Mouse (Mus musculus) erythroblast, adult 5-6 weeks (primary cell): ENCODE results near the gene Ttll8. TPM values are rescaled to one million over a fixed set of nuclear protein-coding genes. Genes with fewer than 3 reads are reported as not detected.

Source experiments
- ATAC-seq: replicated peaks from 2 replicates; pipeline ENCODE4 v1.8.0; 2016; ENCODE audit warnings: moderate number of reproducible peaks, mild to moderate bottlenecking, moderate TSS enrichment, inconsistent platforms; ENCODE audit not compliant: poor library complexity, low FRiP score, severe bottlenecking
- total RNA-seq, 2 experiments: library from RNA; stranded (forward) in 1 of 2; stranded (reverse) in 1 of 2; fragments of 150-400 nt in 1 of 2; fragments of 200-764, 138-1000 nt in 1 of 2; gene quantifications; 2 replicates each; pipeline versions ENCODE4 v1.2.3 to v1.2.4; 2015 to 2017; ENCODE audit warnings: low replicate concordance in 2 of 2

The Ttll8 gene
- total RNA-seq, 2 experiments from 2014 or later: not detected

DNA sequence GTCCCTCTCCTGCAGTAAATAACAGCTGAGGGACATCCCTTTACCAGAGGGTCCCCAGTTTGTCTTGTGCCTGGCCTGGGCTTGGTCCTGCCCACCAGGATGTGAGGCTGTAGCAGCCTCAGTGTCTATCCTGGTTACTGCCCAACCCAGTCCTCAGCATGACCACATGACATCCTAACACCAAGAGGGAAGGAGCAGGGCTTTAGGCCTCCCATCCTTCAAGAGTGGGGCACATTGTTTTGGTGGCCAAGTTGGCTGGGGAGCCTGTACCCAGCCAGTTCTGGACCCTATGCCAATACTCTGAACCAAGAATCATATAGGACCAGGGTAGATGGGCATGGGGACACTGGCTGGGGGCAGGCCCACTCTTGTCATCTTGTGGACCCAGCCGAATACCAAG lies 105.6 kb downstream of the Ttll8 start:
- no peak for ATAC-seq

DNA sequence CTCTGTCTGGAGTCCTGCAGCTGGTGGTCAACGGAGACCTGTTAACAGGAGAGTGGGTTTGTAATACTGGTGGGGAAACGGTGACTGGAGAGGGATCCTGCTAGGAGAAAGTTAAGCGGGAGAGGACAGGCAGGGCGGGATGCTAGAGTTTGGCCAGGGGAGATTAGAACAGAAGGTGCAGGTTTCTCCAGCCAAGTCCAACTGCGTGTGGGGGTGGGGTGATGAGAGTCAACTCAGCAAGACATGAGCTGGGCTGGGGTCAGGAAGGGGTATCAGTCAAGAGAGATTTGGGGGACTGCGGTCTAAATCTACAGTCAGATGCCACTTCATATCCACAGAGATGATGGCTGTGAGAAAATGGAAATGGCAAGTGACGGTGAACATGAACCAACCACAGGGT lies 109.3 kb downstream of the Ttll8 start:
- no peak for ATAC-seq

DNA sequence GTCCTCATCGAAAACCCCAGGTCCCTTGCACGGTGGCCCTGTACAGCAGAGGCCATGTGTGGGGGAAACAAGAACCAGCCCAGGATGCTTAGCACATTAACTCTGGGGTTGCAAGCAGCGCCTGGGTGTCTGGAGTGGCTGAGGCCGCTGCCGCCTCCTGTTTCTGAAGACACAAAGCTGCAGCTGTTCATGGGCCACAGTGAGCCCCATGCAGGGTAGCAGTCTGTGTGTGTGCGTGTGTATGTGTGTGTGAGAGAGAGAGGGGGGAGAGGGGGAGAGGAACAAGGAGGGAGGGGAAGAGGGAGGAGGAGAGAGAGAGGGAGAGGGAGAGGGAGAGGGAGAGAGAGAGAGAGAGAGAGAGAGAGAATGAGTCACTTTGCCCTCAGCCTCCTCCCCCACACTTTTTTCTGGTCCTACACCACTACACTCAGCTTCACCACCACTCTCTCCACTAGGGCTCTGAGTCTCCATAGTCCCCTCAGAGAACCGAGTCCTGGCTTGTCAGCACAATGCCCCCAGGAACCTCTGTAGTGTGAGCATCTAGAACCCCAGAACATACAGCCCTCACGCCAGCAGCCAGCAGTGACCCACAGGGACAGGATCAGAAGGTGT lies 110.6 kb downstream of the Ttll8 start:
- ATAC-seq: no peak

DNA sequence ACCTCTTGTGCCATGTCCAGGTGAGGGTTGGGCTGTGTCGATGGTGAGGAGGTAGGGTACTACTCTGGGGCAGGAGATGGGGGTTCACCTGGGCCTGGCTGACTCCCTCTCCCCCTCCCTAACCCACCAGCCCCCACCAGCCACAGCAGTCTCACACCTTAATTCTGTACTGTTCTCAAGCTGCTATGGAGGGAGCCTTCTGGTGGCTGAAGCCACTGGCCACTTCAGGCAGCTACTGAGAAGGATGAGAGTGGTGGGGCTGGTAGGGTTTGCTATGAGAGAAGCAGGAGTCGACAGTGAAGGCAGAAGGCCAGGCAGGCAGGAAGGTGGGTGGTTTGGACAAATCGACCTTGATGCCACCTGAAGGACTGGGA lies 111.9 kb downstream of the Ttll8 start:
- ATAC-seq: no peak

DNA sequence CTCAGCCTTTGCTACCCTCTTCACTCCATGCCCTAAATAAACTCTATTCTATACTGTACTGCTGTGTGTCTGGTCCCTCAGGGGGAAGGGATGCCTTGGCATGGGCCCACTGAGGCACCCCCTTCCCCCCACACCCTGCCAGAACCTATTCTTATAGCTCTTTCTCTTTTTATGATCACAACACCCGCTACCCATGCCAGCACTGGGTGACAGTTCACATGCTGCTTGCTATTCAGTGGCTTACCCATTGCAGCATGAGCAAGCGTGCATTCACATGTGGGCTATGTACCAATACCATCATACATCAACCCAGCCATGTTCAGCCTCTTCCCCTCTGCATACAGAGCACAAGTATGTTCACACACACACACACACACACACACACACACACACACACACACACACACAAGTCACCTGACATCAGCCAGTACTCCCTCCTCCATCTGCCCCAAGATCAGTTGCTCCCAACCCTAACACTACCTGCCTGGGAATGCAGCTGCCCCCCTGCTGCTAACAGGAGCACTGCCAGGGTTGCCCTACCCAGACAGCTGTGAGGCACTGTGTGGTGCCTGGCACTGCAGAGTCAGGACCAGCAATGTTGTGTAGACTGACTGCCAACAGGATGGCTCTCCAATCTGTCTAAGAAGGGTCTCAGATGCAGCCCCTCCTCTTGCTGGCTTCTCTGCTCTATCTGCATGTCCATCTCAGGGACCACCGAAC lies 112.5 kb downstream of the Ttll8 start:
- ATAC-seq: no peak

DNA sequence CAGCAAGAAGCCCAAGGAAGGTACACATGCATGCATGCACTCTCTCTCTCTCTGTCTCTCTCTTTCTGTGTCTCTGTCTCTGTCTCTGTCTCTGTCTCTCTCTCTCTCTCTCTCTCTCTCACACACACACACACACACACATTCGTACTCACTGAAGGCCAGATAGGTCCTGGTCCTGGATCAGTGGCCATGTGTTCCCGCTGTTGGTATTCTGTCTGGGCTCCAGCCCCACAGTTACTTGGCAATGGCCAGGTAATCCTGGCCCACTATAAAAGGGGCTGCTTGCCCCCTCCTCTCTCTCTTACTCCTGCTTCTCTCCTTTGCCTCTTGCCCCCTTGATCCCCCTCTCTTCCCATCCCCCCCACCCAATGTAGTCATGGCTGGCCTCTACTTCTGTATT lies 113.1 kb downstream of the Ttll8 start:
- ATAC-seq: no peak

Other genes starting within 250 kb of the Ttll8 start
- 11.1 and 13.0 TPM in 2 replicates for gene Brd1, start 220.2 kb downstream of the Ttll8 start, total RNA-seq (2015; ENCODE audit: low replicate concordance)
- 38.5 and 39.0 TPM in 2 replicates for gene Brd1, start 220.2 kb downstream of the Ttll8 start, total RNA-seq (2017; ENCODE audit: low replicate concordance)
- gene Zbed4, start 202.8 kb downstream of the Ttll8 start, total RNA-seq (2015; ENCODE audit: low replicate concordance): 14.8 and 30.1 TPM in 2 replicates
- 26.3 and 29.1 TPM in 2 replicates for gene Zbed4, start 202.8 kb downstream of the Ttll8 start, total RNA-seq (2017; ENCODE audit: low replicate concordance)
- 3.7 and 7.7 TPM in 2 replicates for gene Alg12, start 135.1 kb downstream of the Ttll8 start, total RNA-seq (2015; ENCODE audit: low replicate concordance)
- 0.42 and 0.94 TPM in 2 replicates for gene Alg12, start 135.1 kb downstream of the Ttll8 start, total RNA-seq (2017; ENCODE audit: low replicate concordance)
- 9.8 and 16.7 TPM in 2 replicates for gene Creld2, start 134.8 kb downstream of the Ttll8 start, total RNA-seq (2015; ENCODE audit: low replicate concordance)
- 15.5 and 17.6 TPM in 2 replicates for gene Creld2, start 134.8 kb downstream of the Ttll8 start, total RNA-seq (2017; ENCODE audit: low replicate concordance)
- 1.5 and 3.1 TPM in 2 replicates for gene Pim3, start 92.2 kb downstream of the Ttll8 start, total RNA-seq (2015; ENCODE audit: low replicate concordance)
- gene Pim3, start 92.2 kb downstream of the Ttll8 start, total RNA-seq (2017; ENCODE audit: low replicate concordance): 0.51 and 0.84 TPM in 2 replicates
- gene Mlc1, start 24.6 kb upstream of the Ttll8 start, total RNA-seq (2015; ENCODE audit: low replicate concordance): not detected in 2 replicates
- gene Mlc1, start 24.6 kb upstream of the Ttll8 start, total RNA-seq (2017; ENCODE audit: low replicate concordance): not detected in 2 replicates
- gene Mov10l1, start 28.5 kb upstream of the Ttll8 start, total RNA-seq (2015; ENCODE audit: low replicate concordance): not detected in 2 replicates
- not detected in 2 replicates for gene Mov10l1, start 28.5 kb upstream of the Ttll8 start, total RNA-seq (2017; ENCODE audit: low replicate concordance)
- not detected in 2 replicates for gene Panx2, start 105.3 kb upstream of the Ttll8 start, total RNA-seq (2015; ENCODE audit: low replicate concordance)
- not detected in 2 replicates for gene Panx2, start 105.3 kb upstream of the Ttll8 start, total RNA-seq (2017; ENCODE audit: low replicate concordance)
- 2.7 and 11.9 TPM in 2 replicates for gene Trabd, start 120.7 kb upstream of the Ttll8 start, total RNA-seq (2015; ENCODE audit: low replicate concordance)
- gene Trabd, start 120.7 kb upstream of the Ttll8 start, total RNA-seq (2017; ENCODE audit: low replicate concordance): 6.3 and 8.3 TPM in 2 replicates
- 3.8 and 8.8 TPM in 2 replicates for gene Selenoo, start 134.7 kb upstream of the Ttll8 start, total RNA-seq (2015; ENCODE audit: low replicate concordance)
- gene Selenoo, start 134.7 kb upstream of the Ttll8 start, total RNA-seq (2017; ENCODE audit: low replicate concordance): 5.9 and 6.0 TPM in 2 replicates
- gene Tubgcp6, start 168.7 kb upstream of the Ttll8 start, total RNA-seq (2015; ENCODE audit: low replicate concordance): 7.3 and 13.8 TPM in 2 replicates
- gene Tubgcp6, start 168.7 kb upstream of the Ttll8 start, total RNA-seq (2017; ENCODE audit: low replicate concordance): 15.3 and 21.2 TPM in 2 replicates
- gene Hdac10, start 174.3 kb upstream of the Ttll8 start, total RNA-seq (2015; ENCODE audit: low replicate concordance): 1.5 TPM in 1 of 2 replicates, not detected in the other
- 1.7 and 2.5 TPM in 2 replicates for gene Hdac10, start 174.3 kb upstream of the Ttll8 start, total RNA-seq (2017; ENCODE audit: low replicate concordance)
- gene Mapk12, start 186.3 kb upstream of the Ttll8 start, total RNA-seq (2015; ENCODE audit: low replicate concordance): not detected in 2 replicates
- gene Mapk12, start 186.3 kb upstream of the Ttll8 start, total RNA-seq (2017; ENCODE audit: low replicate concordance): not detected in 2 replicates
- not detected in 2 replicates for gene Mapk11, start 195.2 kb upstream of the Ttll8 start, total RNA-seq (2015; ENCODE audit: low replicate concordance)
- 0.17 TPM in 1 of 2 replicates, not detected in the other for gene Mapk11, start 195.2 kb upstream of the Ttll8 start, total RNA-seq (2017; ENCODE audit: low replicate concordance)
- 9.6 and 14.2 TPM in 2 replicates for gene Plxnb2, start 226.4 kb upstream of the Ttll8 start, total RNA-seq (2015; ENCODE audit: low replicate concordance)
- gene Plxnb2, start 226.4 kb upstream of the Ttll8 start, total RNA-seq (2017; ENCODE audit: low replicate concordance): 4.9 and 6.9 TPM in 2 replicates
- not detected in 2 replicates for gene Dennd6b, start 242.1 kb upstream of the Ttll8 start, total RNA-seq (2015; ENCODE audit: low replicate concordance)
- 0.84 and 1.7 TPM in 2 replicates for gene Dennd6b, start 242.1 kb upstream of the Ttll8 start, total RNA-seq (2017; ENCODE audit: low replicate concordance)